Mouse (Mus musculus): ENCODE data around the gene Npc2. TPM values are rescaled to one million over a fixed set of nuclear protein-coding genes. Genes with fewer than 3 reads are reported as not detected.

Npc2 gene
- total and polyA plus RNA-seq, 2 experiments from 2014 or later, result 44.6 to 51.3 TPM

GRCm38 (mm10) chr12:84794647-84795046, 21.7 kb upstream of the Npc2 start:
- Histone ChIP-seq H3K4me1 (ENCODE audit: control insufficient read depth, insufficient read depth) (no peaks in the 10 kb centered on the region), H3K4me2 (ENCODE audit: low read depth, low read length) (no peak overlapping the region), H3K27me3 (ENCODE audit: control insufficient read depth, insufficient read depth, low read length) (peaks cover 100% of the 10 kb centered on the region), H3K9ac (replicated peaks; ENCODE audit: low read depth, low read length) (no peak overlapping the region), H3K27ac (ENCODE audit: low read depth) (no peak overlapping the region), H3K36me3 (replicated peaks; ENCODE audit: control insufficient read depth, insufficient read depth, low read length) (no peaks in the 10 kb centered on the region), H3K4me3 (ENCODE audit: low read depth, low read length) (no peak overlapping the region), H3K9me3 (replicated peaks; ENCODE audit: control insufficient read depth, low read length) (no peaks in the 10 kb centered on the region)
- 70% methylated on average over 8 of the region's 8 CpGs for WGBS
- DNase-seq (ENCODE audit: low spot score) (no peak), ATAC-seq (ENCODE audit: insufficient read depth, low read depth) (no peak)
- TF ChIP-seq CTCF (IDR thresholded peaks at IDR 0.05; ENCODE audit: low read depth), result no peak
- TF ChIP-seq EP300 (IDR thresholded peaks at IDR 0.05; ENCODE audit: low read depth), result no peak

- 71% methylated on average over 4 of the region's 4 CpGs for WGBS
- no peak for TF ChIP-seq CTCF (IDR thresholded peaks at IDR 0.05; ENCODE audit: low read depth)
- Histone ChIP-seq H3K4me1 (ENCODE audit: control insufficient read depth, insufficient read depth) (no peaks in the 10 kb centered on the region), H3K36me3 (replicated peaks; ENCODE audit: control insufficient read depth, insufficient read depth, low read length) (no peaks in the 10 kb centered on the region), H3K9ac (replicated peaks; ENCODE audit: low read depth, low read length) (no peak overlapping the region), H3K4me2 (ENCODE audit: low read depth, low read length) (no peak overlapping the region), H3K27me3 (ENCODE audit: control insufficient read depth, insufficient read depth, low read length) (peaks cover 98% of the 10 kb centered on the region), H3K27ac (ENCODE audit: low read depth) (no peak overlapping the region), H3K9me3 (replicated peaks; ENCODE audit: control insufficient read depth, low read length) (no peaks in the 10 kb centered on the region), H3K4me3 (ENCODE audit: low read depth, low read length) (no peak overlapping the region)
- no peak for ATAC-seq (ENCODE audit: insufficient read depth, low read depth)
- DNase-seq (ENCODE audit: low spot score), result no peak
Measured at GRCm38 (mm10) chr12:84792629-84793028, 19.7 kb upstream of the Npc2 start.

- H3K4me2 ChIP-seq (ENCODE audit: low read depth, low read length), result no peak overlapping the region
- DNase-seq (ENCODE audit: low spot score) (no peak), ATAC-seq (ENCODE audit: insufficient read depth, low read depth) (no peak)
- no peak overlapping the region for H3K4me3 ChIP-seq (ENCODE audit: low read depth, low read length)
- H3K4me1 ChIP-seq (ENCODE audit: control insufficient read depth, insufficient read depth), result no peaks in the 10 kb centered on the region
- H3K27me3 ChIP-seq (ENCODE audit: control insufficient read depth, insufficient read depth, low read length), result peaks cover 97% of the 10 kb centered on the region
- H3K9me3 ChIP-seq (replicated peaks; ENCODE audit: control insufficient read depth, low read length), result no peaks in the 10 kb centered on the region
- 43% methylated on average over 10 of the region's 10 CpGs for WGBS
- TF ChIP-seq EP300 (IDR thresholded peaks at IDR 0.05; ENCODE audit: low read depth) (no peak), CTCF (IDR thresholded peaks at IDR 0.05; ENCODE audit: low read depth) (no peak)
- no peak overlapping the region for H3K9ac ChIP-seq (replicated peaks; ENCODE audit: low read depth, low read length)
- H3K36me3 ChIP-seq (replicated peaks; ENCODE audit: control insufficient read depth, insufficient read depth, low read length), result no peaks in the 10 kb centered on the region
- no peak overlapping the region for H3K27ac ChIP-seq (ENCODE audit: low read depth)
Measured at GRCm38 (mm10) chr12:84790853-84791252, 17.9 kb upstream of the Npc2 start.

- 74% methylated on average over 5 of the region's 5 CpGs for WGBS
- H3K27me3 ChIP-seq (ENCODE audit: control insufficient read depth, insufficient read depth, low read length), result peaks cover 68% of the 10 kb centered on the region
- no peak overlapping the region for H3K4me2 ChIP-seq (ENCODE audit: low read depth, low read length)
- DNase-seq (ENCODE audit: low spot score) (no peak), ATAC-seq (ENCODE audit: insufficient read depth, low read depth) (no peak)
- H3K9me3 ChIP-seq (replicated peaks; ENCODE audit: control insufficient read depth, low read length), result no peaks in the 10 kb centered on the region
- H3K36me3 ChIP-seq (replicated peaks; ENCODE audit: control insufficient read depth, insufficient read depth, low read length), result no peaks in the 10 kb centered on the region
- H3K9ac ChIP-seq (replicated peaks; ENCODE audit: low read depth, low read length), result no peak overlapping the region
- H3K27ac ChIP-seq (ENCODE audit: low read depth), result no peak overlapping the region
- no peak overlapping the region for H3K4me3 ChIP-seq (ENCODE audit: low read depth, low read length)
- no peaks in the 10 kb centered on the region for H3K4me1 ChIP-seq (ENCODE audit: control insufficient read depth, insufficient read depth)
- TF ChIP-seq CTCF (IDR thresholded peaks at IDR 0.05; ENCODE audit: low read depth) (no peak), EP300 (IDR thresholded peaks at IDR 0.05; ENCODE audit: low read depth) (no peak)
Measured at GRCm38 (mm10) chr12:84786091-84786490, 13.1 kb upstream of the Npc2 start.

GRCm38 (mm10) chr12:84784604-84785381, 11.8 kb upstream of the Npc2 start:
- Histone ChIP-seq H3K4me1 (ENCODE audit: control insufficient read depth, insufficient read depth) (no peaks in the 10 kb centered on the region), H3K9ac (replicated peaks; ENCODE audit: low read depth, low read length) (no peak overlapping the region), H3K9me3 (replicated peaks; ENCODE audit: control insufficient read depth, low read length) (no peaks in the 10 kb centered on the region), H3K4me2 (ENCODE audit: low read depth, low read length) (0 out of 2 replicates have a peak overlapping the region, but pooled peaks have one; percentile 7), H3K4me3 (ENCODE audit: low read depth, low read length) (no peak overlapping the region), H3K27me3 (ENCODE audit: control insufficient read depth, insufficient read depth, low read length) (peaks cover 55% of the 10 kb centered on the region), H3K36me3 (replicated peaks; ENCODE audit: control insufficient read depth, insufficient read depth, low read length) (no peaks in the 10 kb centered on the region), H3K27ac (ENCODE audit: low read depth) (no peak overlapping the region)
- peak; percentile 96 for TF ChIP-seq CTCF (IDR thresholded peaks at IDR 0.05; ENCODE audit: low read depth)
- TF ChIP-seq EP300 (IDR thresholded peaks at IDR 0.05; ENCODE audit: low read depth), result no peak
- 29% methylated on average over 25 of the region's 25 CpGs for WGBS
- ATAC-seq (ENCODE audit: insufficient read depth, low read depth) (peak; percentile 87), DNase-seq (ENCODE audit: low spot score) (peak; percentile 88)

- no peak for ATAC-seq (ENCODE audit: insufficient read depth, low read depth)
- H3K4me1 ChIP-seq (ENCODE audit: control insufficient read depth, insufficient read depth), result peaks cover 13% of the 10 kb centered on the region
- H3K9ac ChIP-seq (replicated peaks; ENCODE audit: low read depth, low read length), result no peak overlapping the region
- no peaks in the 10 kb centered on the region for H3K9me3 ChIP-seq (replicated peaks; ENCODE audit: control insufficient read depth, low read length)
- TF ChIP-seq EP300 (IDR thresholded peaks at IDR 0.05; ENCODE audit: low read depth) (no peak), CTCF (IDR thresholded peaks at IDR 0.05; ENCODE audit: low read depth) (no peak)
- H3K27me3 ChIP-seq (ENCODE audit: control insufficient read depth, insufficient read depth, low read length), result no peaks in the 10 kb centered on the region
- H3K36me3 ChIP-seq (replicated peaks; ENCODE audit: control insufficient read depth, insufficient read depth, low read length), result 0 out of 2 replicates have a peak, but pooled peaks cover 4% of the 10 kb centered on the region
- no peak overlapping the region for H3K27ac ChIP-seq (ENCODE audit: low read depth)
- no peak overlapping the region for H3K4me3 ChIP-seq (ENCODE audit: low read depth, low read length)
- H3K4me2 ChIP-seq (ENCODE audit: low read depth, low read length), result no peak overlapping the region
- no peak for DNase-seq (ENCODE audit: low spot score)
Measured at GRCm38 (mm10) chr12:84776229-84776628, 3.3 kb upstream of the Npc2 start.

Data from heart, postnatal 0 days (tissue).